Mouse (Mus musculus): ENCODE data around the gene Stat2.

GRCm38 (mm10) chr10:128263393-128264310 is 6.7 kb upstream of the Stat2 start:
- TF ChIP-seq CTCF (IDR thresholded peaks at IDR 0.05; ENCODE audit: borderline replicate concordance, insufficient read depth, low read length) = no peak
- no peak for TF ChIP-seq POLR2A (IDR thresholded peaks at IDR 0.05; ENCODE audit: low read depth, low read length)

All from embryonic fibroblast, embryonic 13.5 days (primary cell).